Mouse (Mus musculus) ES-Bruce4 (cell line): Measurements from ENCODE around the gene Slc24a3. TPM values are rescaled to one million over a fixed set of nuclear protein-coding genes. Genes with fewer than 3 reads are reported as not detected.

ENCODE experiments used
- H3K27ac ChIP-seq: 2 replicates; pipeline ENCODE4 v1.5.1; 2012; ENCODE audit warnings: low read length, inconsistent platforms; ENCODE audit not compliant: insufficient read depth
- H3K27me3 ChIP-seq: 2 replicates; pipeline ENCODE4 v1.6.1; 2012; ENCODE audit warnings: mild to moderate bottlenecking, low read length, inconsistent platforms; ENCODE audit not compliant: control insufficient read depth, poor library complexity, insufficient read depth, severe bottlenecking
- H3K36me3 ChIP-seq: 2 replicates; pipeline ENCODE4 v1.6.1; 2012; ENCODE audit warnings: inconsistent platforms, mild to moderate bottlenecking, low read length, moderate library complexity; ENCODE audit not compliant: control insufficient read depth, poor library complexity, insufficient read depth, severe bottlenecking
- H3K4me1 ChIP-seq: one replicate; pipeline ENCODE4 v1.8.1; 2011; ENCODE audit warnings: low read length; ENCODE audit not compliant: control insufficient read depth, insufficient read depth
- H3K4me3 ChIP-seq: 2 replicates; pipeline ENCODE4 v1.5.1; 2011; ENCODE audit warnings: low read depth, mild to moderate bottlenecking, low read length
- H3K9ac ChIP-seq: 2 replicates; pipeline ENCODE4 v1.6.1; 2012; ENCODE audit warnings: low read depth, mild to moderate bottlenecking, inconsistent platforms; ENCODE audit not compliant: poor library complexity, severe bottlenecking
- H3K9me3 ChIP-seq: replicated peaks from 2 replicates; pipeline ENCODE4 v1.6.1; 2012; ENCODE audit warnings: mild to moderate bottlenecking, low read length, inconsistent platforms; ENCODE audit not compliant: control insufficient read depth, poor library complexity, insufficient read depth, severe bottlenecking
- CTCF ChIP-seq: IDR thresholded peaks from one replicate; pipeline ENCODE4 v1.8.1; 2011; ENCODE audit warnings: low read depth, low read length
- EP300 ChIP-seq: IDR thresholded peaks from 2 replicates; pipeline ENCODE4 v1.6.1; 2011; ENCODE audit warnings: low read depth, low read length; ENCODE audit not compliant: insufficient read depth
- POLR2A ChIP-seq: IDR thresholded peaks from one replicate; pipeline ENCODE4 v1.8.1; 2011; ENCODE audit warnings: low read length; ENCODE audit not compliant: insufficient read depth
- polyA plus RNA-seq: library from polyadenylated mRNA; stranded (reverse); fragments of >200 nt; gene quantifications from 2 replicates; pipeline ENCODE4 v1.2.4, GENCODE M21; 2011; ENCODE audit warnings: low read depth; ENCODE audit not compliant: missing spikeins, insufficient read depth, insufficient read length

Slc24a3 gene
- polyA plus RNA-seq, 1 experiment = 0.16 TPM

DNA sequence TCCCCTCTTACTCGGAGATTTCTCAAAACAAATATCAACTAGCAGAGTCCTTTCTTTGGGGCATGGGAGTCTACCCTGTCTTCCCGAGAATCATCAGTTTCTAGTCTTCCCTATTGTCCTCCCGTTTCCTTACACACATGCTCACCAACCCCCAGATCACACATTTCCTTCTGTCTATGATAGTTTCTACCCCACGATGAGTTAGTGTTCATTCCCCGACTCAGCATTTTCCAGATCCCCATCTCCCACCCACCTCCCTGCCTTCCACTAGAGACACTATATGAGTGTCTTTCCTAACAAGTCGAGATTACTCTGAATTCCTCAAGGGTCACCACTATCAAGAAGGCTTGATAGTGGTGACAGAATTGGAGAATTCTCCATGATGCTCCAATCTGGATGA, 1.7 kb upstream of the Slc24a3 start:
- no peak overlapping the region for H3K27ac ChIP-seq
- TF ChIP-seq EP300 (no peak), POLR2A (no peak), CTCF (no peak)
- H3K36me3 ChIP-seq = no peaks in the 10 kb centered on the region
- no peak overlapping the region for H3K4me3 ChIP-seq
- H3K4me1 ChIP-seq = no peaks in the 10 kb centered on the region
- H3K9ac ChIP-seq = no peak overlapping the region
- H3K27me3 ChIP-seq = no peaks in the 10 kb centered on the region; the same call in 1 of the 2 replicates
- H3K9me3 ChIP-seq = no peaks in the 10 kb centered on the region

GRCm38 (mm10) chr2:145167051-145167663, 397 bp upstream of the Slc24a3 start:
- Histone ChIP-seq H3K27ac (no peak overlapping the region), H3K9ac (peak overlapping the region; percentile 44), H3K4me3 (0 out of 2 replicates have a peak overlapping the region, but pooled peaks have one; percentile 6), H3K27me3 (no peaks in the 10 kb centered on the region; the same call in 1 of the 2 replicates), H3K9me3 (no peaks in the 10 kb centered on the region), H3K36me3 (no peaks in the 10 kb centered on the region), H3K4me1 (no peaks in the 10 kb centered on the region)
- TF ChIP-seq EP300 (no peak), CTCF (peak; percentile 21)

DNA sequence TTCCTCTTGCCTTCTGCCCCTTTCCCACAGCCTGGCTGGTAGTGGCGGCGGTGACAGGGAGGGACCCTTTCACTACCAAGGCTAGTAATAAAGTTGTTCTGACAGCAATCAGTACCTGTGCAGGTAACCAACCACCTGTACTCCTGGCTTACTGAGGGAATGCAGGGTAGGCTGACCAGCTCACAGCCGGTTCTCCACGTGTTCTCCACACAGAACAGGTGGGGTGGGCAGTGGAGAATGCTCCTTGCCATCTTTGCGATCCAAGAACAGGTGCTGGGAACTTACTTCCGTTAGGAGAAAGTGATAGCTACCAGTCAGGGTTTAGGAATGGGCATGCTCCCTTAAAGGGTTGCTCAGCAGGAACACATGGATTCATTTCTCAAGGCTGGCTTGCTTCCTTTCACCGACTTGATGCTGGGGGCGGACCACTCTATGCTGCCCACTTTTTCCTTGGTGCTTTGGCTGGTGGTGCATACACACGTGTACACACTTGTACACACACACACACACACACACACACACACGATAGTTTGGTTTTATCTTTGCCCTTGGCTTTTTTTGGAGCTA, 934 bp downstream of the Slc24a3 start:
- Histone ChIP-seq H3K9ac (no peak overlapping the region), H3K9me3 (no peaks in the 10 kb centered on the region), H3K4me1 (no peaks in the 10 kb centered on the region), H3K27me3 (no peaks in the 10 kb centered on the region; the same call in 1 of the 2 replicates), H3K4me3 (peak overlapping the region; percentile 14), H3K27ac (no peak overlapping the region), H3K36me3 (no peaks in the 10 kb centered on the region)
- no peak for TF ChIP-seq CTCF
- TF ChIP-seq POLR2A = no peak
- no peak for TF ChIP-seq EP300

GRCm38 (mm10) chr2:145172978-145173655, 5.6 kb downstream of the Slc24a3 start:
- TF ChIP-seq EP300 = no peak
- TF ChIP-seq CTCF = no peak
- no peak for TF ChIP-seq POLR2A
- no peak overlapping the region for H3K27ac ChIP-seq
- H3K9ac ChIP-seq = no peak overlapping the region
- H3K27me3 ChIP-seq = no peaks in the 10 kb centered on the region
- no peaks in the 10 kb centered on the region for H3K36me3 ChIP-seq
- H3K9me3 ChIP-seq = no peaks in the 10 kb centered on the region
- H3K4me3 ChIP-seq = no peak overlapping the region
- H3K4me1 ChIP-seq = no peaks in the 10 kb centered on the region

GRCm38 (mm10) chr2:145175036-145175435, 7.5 kb downstream of the Slc24a3 start:
- Histone ChIP-seq H3K27me3 (no peaks in the 10 kb centered on the region), H3K27ac (no peak overlapping the region), H3K4me3 (no peak overlapping the region), H3K9ac (no peak overlapping the region), H3K9me3 (no peaks in the 10 kb centered on the region), H3K4me1 (no peaks in the 10 kb centered on the region), H3K36me3 (no peaks in the 10 kb centered on the region)
- TF ChIP-seq CTCF = no peak
- no peak for TF ChIP-seq EP300
- no peak for TF ChIP-seq POLR2A

DNA sequence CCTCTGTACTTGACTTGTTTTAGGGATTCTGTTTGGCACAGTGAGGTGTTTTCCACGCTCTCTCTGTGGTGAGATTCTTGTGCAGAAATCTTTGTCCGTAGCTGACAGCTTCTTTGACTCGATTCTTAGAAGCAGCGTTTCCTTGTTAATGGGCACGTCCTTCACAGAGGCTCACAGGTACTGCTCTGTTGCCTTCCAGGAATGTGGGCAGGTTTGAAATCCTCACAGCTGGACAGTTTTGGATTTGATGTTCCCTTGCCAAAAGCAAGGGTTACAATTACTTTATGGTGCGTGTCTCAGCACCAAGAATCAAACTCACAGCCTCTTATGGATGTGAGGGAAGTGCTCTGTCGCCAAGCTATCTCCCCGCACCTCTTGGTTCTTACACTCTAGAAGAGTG, 14.9 kb downstream of the Slc24a3 start:
- no peak for TF ChIP-seq CTCF
- TF ChIP-seq POLR2A = no peak
- no peak for TF ChIP-seq EP300
- Histone ChIP-seq H3K9ac (no peak overlapping the region), H3K27ac (no peak overlapping the region), H3K27me3 (no peaks in the 10 kb centered on the region), H3K9me3 (no peaks in the 10 kb centered on the region), H3K36me3 (no peaks in the 10 kb centered on the region), H3K4me3 (no peak overlapping the region), H3K4me1 (no peaks in the 10 kb centered on the region)
